Comparison of ENCODE assay signal across 8 mouse cellular contexts in the genomic region with DNA sequence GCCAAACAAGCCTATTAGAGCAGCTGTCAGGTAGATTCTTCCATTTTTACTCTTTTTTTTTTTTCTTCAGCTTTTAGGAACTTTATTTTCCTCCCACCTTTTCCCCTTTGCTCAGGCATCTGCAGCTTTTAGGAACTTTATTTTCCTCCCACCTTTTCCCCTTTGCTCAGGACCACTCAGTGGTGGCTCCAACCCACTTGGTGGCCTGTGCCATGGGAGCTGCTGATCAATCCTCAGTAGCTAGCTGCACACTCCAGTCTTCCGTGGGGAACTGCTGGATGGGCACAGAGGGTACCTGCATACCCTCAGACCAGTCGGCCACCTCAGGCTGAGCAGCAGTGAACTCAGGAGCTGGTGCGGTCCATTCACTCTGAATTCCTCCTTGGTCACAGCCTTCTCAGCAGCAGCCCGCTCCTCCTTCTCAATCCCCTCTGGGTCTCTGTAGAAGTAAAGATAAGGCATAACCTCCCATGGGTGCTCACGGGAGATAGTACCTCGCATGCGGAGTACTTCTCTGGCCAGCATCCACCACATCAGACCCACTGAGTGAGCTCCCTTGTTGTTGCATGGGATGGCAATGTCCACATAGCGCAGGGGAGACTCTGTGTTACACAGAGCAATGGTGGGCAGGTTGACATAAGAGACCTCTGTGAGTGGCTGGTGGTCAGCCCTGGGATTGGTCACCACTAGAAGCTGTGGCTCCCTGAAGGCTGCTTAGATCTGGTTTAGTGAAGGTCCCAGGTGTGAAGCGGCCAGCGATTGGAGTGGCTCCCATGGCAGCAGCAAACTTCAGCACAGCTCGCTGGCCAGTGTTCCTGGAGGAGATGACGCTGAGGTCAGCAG. TPM values are rescaled to one million over a fixed set of nuclear protein-coding genes. Genes with fewer than 3 reads are reported as not detected.
A peak's percentile ranks its signal among the peaks of the same experiment; 100 is the strongest.
DNase-seq lines count a peak whose midpoint lies in the region; ATAC-seq lines count a peak whose summit lies in the region.
"Not testable (repeated sequence)": the region's sequence is repeated elsewhere in the genome, so short reads cannot be mapped to it uniquely, and the experiment has no call there.
"Had no signal": no experiment of that assay in that cellular context is flagged by ENCODE, and none has a peak within 500 bp of the region (broad histone marks: within the 10 kb centered on the region; RNA-seq: fewer than 3 reads in every experiment).

No protein-coding gene starts in this region.

- 79% methylated on average over 12 of the region's 12 CpGs for WGBS in heart, embryonic 13.5 days
- WGBS in liver, embryonic 12.5 days (ENCODE audit: insufficient replicate concordance): 51% methylated on average over 12 of the region's 12 CpGs
- 46% methylated on average over 12 of the region's 12 CpGs for WGBS in liver, embryonic 15.5 days (ENCODE audit: insufficient replicate concordance)

- not testable (repeated sequence) for H3K4me1 ChIP-seq in heart, embryonic 13.5 days
- peaks cover 37% of the 10 kb centered on the region for H3K4me1 ChIP-seq in liver, embryonic 12.5 days
- H3K4me1 ChIP-seq in liver, embryonic 15.5 days (replicated peaks): peaks cover 43% of the 10 kb centered on the region

- peak; percentile 67; the same call in 1 of the 2 replicates for ATAC-seq in erythroid progenitor cell, adult 5-6 weeks (replicated peaks; ENCODE audit: low FRiP score, poor library complexity, severe bottlenecking)
- not testable (repeated sequence) for ATAC-seq in heart, embryonic 13.5 days (ENCODE audit: extremely low read depth, insufficient number of reproducible peaks, low FRiP score, low TSS enrichment)
- peak; percentile 77 for ATAC-seq in liver, embryonic 12.5 days
- peak; percentile 77 for ATAC-seq in liver, embryonic 15.5 days (ENCODE audit: insufficient read depth)
- ATAC-seq in megakaryocyte progenitor cell, adult 5-6 weeks (replicated peaks; ENCODE audit: poor library complexity): peak; percentile 55; the same call in 1 of the 2 replicates

- not testable (repeated sequence) for H3K9ac ChIP-seq in heart, embryonic 13.5 days; liver, embryonic 15.5 days
- peak overlapping the region; percentile 35; the same call in 1 of the 2 replicates for H3K9ac ChIP-seq in liver, embryonic 12.5 days

- H3K27ac ChIP-seq in heart, embryonic 13.5 days (replicated peaks): not testable (repeated sequence)
- peak overlapping the region; percentile 72 for H3K27ac ChIP-seq in liver, embryonic 12.5 days
- H3K27ac ChIP-seq in liver, embryonic 15.5 days (replicated peaks): peak overlapping the region; percentile 72

- H3K4me3 ChIP-seq in heart, embryonic 13.5 days: not testable (repeated sequence)
- H3K4me3 ChIP-seq in liver, embryonic 12.5 days: peak overlapping the region; percentile 9; the same call in 1 of the 2 replicates
- H3K4me3 ChIP-seq in liver, embryonic 15.5 days (replicated peaks): peak overlapping the region; percentile 25

- not testable (repeated sequence) for H3K9me3 ChIP-seq in heart, embryonic 13.5 days; liver, embryonic 12.5 days (replicated peaks); liver, embryonic 15.5 days (replicated peaks)

- peak overlapping the region; percentile 20; the same call in 1 of the 2 replicates for H3K4me2 ChIP-seq in heart, embryonic 13.5 days
- H3K4me2 ChIP-seq in liver, embryonic 12.5 days: peak overlapping the region; percentile 59
- peak overlapping the region; percentile 56 for H3K4me2 ChIP-seq in liver, embryonic 15.5 days

- H3K27me3 ChIP-seq in heart, embryonic 13.5 days (replicated peaks); liver, embryonic 12.5 days (replicated peaks); liver, embryonic 15.5 days: not testable (repeated sequence)

- not testable (repeated sequence) for H3K36me3 ChIP-seq in heart, embryonic 13.5 days; liver, embryonic 12.5 days; liver, embryonic 15.5 days (replicated peaks)

- peak; percentile 58 to 69 for DNase-seq in spleen, postnatal 10 days (ENCODE audit: low spot score in 2 of 2)
- DNase-seq in spleen, postnatal 4 days (ENCODE audit: low spot score in 2 of 2): peak; percentile 62 to 70

RNA-seq across cellular contexts. Expression of gene Cmpk2, which starts 17.0 kb away (rescaled TPM):
- 69.6 and 72.8 TPM in 2 replicates for total RNA-seq in erythroid progenitor cell, adult 5-6 weeks (2015; ENCODE audit: low replicate concordance)
- 49.1 and 65.2 TPM in 2 replicates for total RNA-seq in erythroid progenitor cell, adult 5-6 weeks (2017; ENCODE audit: low replicate concordance)
- polyA plus RNA-seq in heart, embryonic 13.5 days (2015; fragmentation: Nextera tagmentation; extraction: Ambion mirVana): 3.0 and 3.5 TPM in 2 replicates
- polyA plus RNA-seq in liver, embryonic 12.5 days (2016; fragmentation: Nextera tagmentation; extraction: Ambion mirVana): 9.2 and 10.0 TPM in 2 replicates
- polyA plus RNA-seq in liver, embryonic 15.5 days (2015; fragmentation: Nextera tagmentation; extraction: Ambion mirVana): 9.6 and 10.6 TPM in 2 replicates
- total RNA-seq in megakaryocyte progenitor cell, adult 5-6 weeks (2015): 23.2 and 25.2 TPM in 2 replicates
- total RNA-seq in megakaryocyte progenitor cell, adult 5-6 weeks (2017): 11.7 and 16.1 TPM in 2 replicates

RNA-seq across cellular contexts. Expression of gene Rsad2, which starts 29.7 kb away (rescaled TPM):
- total RNA-seq in erythroid progenitor cell, adult 5-6 weeks (2015; ENCODE audit: low replicate concordance): 288 and 315 TPM in 2 replicates
- 246 and 389 TPM in 2 replicates for total RNA-seq in erythroid progenitor cell, adult 5-6 weeks (2017; ENCODE audit: low replicate concordance)
- 1.2 and 2.0 TPM in 2 replicates for polyA plus RNA-seq in heart, embryonic 13.5 days (2015; fragmentation: Nextera tagmentation; extraction: Ambion mirVana)
- polyA plus RNA-seq in liver, embryonic 12.5 days (2016; fragmentation: Nextera tagmentation; extraction: Ambion mirVana): 0.53 and 0.75 TPM in 2 replicates
- polyA plus RNA-seq in liver, embryonic 15.5 days (2015; fragmentation: Nextera tagmentation; extraction: Ambion mirVana): 9.2 and 9.6 TPM in 2 replicates
- 0.96 and 1.3 TPM in 2 replicates for total RNA-seq in megakaryocyte progenitor cell, adult 5-6 weeks (2015)
- 0.87 and 1.0 TPM in 2 replicates for total RNA-seq in megakaryocyte progenitor cell, adult 5-6 weeks (2017)
- polyA plus RNA-seq: C2C12 had no signal
